Mouse (Mus musculus) hindbrain, embryonic 11.5 days (tissue): ENCODE measurements around the gene 2010111I01Rik. TPM values are rescaled to one million over a fixed set of nuclear protein-coding genes. Genes with fewer than 3 reads are reported as not detected.

Source experiments
- ATAC-seq: fragments of 200-750 bp; cut with Nextera tagmentation; 2 replicates; pipeline ENCODE4 v1.8.0; 2017; ENCODE audit warnings: mild to moderate bottlenecking, moderate TSS enrichment, moderate library complexity; ENCODE audit not compliant: low FRiP score
- DNase-seq: peaks from one replicate; pipeline ENCODE4 v3.0.0-alpha.2; 2015; ENCODE audit warnings: low spot score
- H3K27ac ChIP-seq: fragments of 300-500 bp; sonication (generic); 2 replicates; pipeline ENCODE4 v1.5.1; 2014; ENCODE audit warnings: mild to moderate bottlenecking, low read depth, low read length
- H3K27me3 ChIP-seq: fragments of 300-500 bp; sonication (generic); 2 replicates; pipeline ENCODE4 v1.6.1; 2014; ENCODE audit warnings: mild to moderate bottlenecking, low read length, moderate library complexity, mixed read lengths; ENCODE audit not compliant: control insufficient read depth, insufficient read depth
- H3K36me3 ChIP-seq: fragments of 300-500 bp; sonication (generic); 2 replicates; pipeline ENCODE4 v1.6.1; 2014; ENCODE audit warnings: mild to moderate bottlenecking, low read length, moderate library complexity, mixed read lengths; ENCODE audit not compliant: control insufficient read depth, insufficient read depth
- H3K4me1 ChIP-seq: fragments of 300-500 bp; sonication (generic); replicated peaks from 2 replicates; pipeline ENCODE4 v1.6.1; 2014; ENCODE audit warnings: low read length, mixed read lengths; ENCODE audit not compliant: control insufficient read depth, insufficient read depth
- H3K4me2 ChIP-seq: fragments of 300-500 bp; sonication (generic); replicated peaks from 2 replicates; pipeline ENCODE4 v1.6.1; 2014; ENCODE audit warnings: mild to moderate bottlenecking, low read depth, low read length
- H3K4me3 ChIP-seq: fragments of 300-500 bp; sonication (generic); 2 replicates; pipeline ENCODE4 v1.5.1; 2014; ENCODE audit warnings: low read depth, low read length
- H3K9ac ChIP-seq: fragments of 300-500 bp; sonication (generic); 2 replicates; pipeline ENCODE4 v1.6.1; 2014; ENCODE audit warnings: low read depth, low read length
- H3K9me3 ChIP-seq: fragments of 300-500 bp; sonication (generic); 2 replicates; pipeline ENCODE4 v1.6.1; 2016; ENCODE audit warnings: low read length; ENCODE audit not compliant: control insufficient read depth
- WGBS: fragments of 180-500 bp; shearing (Covaris S2); extraction: QIAGEN DNeasy Blood & Tissue Kit; methylation state at CpG from one replicate; pipeline ENCODE4 v1.1.7; 2014; 5-methylcytosine and 5-hydroxymethylcytosine counted together
- polyA plus RNA-seq: library from polyadenylated mRNA; unstranded; fragments of >200 nt; fragmentation: Nextera tagmentation; extraction: Ambion mirVana; gene quantifications from 2 replicates; pipeline ENCODE4 v1.2.1, GENCODE M21; 2014

2010111I01Rik gene
- polyA plus RNA-seq: 41.9 and 46.2 TPM in 2 replicates

DNA sequence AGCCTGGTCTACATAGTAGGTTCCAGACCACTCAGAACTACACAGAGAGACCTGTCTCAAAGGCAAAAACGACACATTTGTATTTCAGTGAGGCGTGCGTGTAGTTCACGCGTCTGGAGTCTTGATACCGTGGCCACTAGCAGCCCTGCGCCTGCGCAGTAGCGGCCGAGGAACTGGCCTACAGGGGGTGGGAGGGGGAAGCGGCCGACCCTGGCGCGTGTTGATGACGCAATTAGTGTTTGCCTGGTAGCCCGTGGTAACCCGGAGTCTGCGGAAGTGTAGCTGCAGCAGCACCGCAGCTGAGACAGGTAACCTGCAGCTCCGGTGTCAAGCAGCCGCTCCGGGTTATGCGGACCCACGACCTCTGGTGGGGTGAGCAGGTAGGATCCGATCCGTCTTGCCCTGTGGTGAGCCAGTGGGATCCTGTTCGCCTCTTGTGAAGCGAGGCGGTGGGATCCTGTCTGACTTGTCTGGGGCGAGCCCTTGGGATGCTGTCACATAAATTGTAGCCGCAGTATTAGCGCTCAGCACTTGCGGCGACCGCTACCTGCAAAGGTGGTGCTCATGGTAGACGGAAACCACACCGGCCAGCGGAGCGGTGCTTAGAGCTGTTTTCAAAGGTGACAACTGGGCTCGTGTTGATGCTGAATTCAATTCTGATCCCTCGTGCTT, at the start of gene 2010111I01Rik:
2010111I01Rik (plus strand) TSS at position 254 of the 672 bp plus-strand sequence.
- under 1% methylated on average over 41 of the region's 41 CpGs for WGBS
- Histone ChIP-seq H3K4me1 (no peaks in the 10 kb centered on the region), H3K27ac (no peak within 1 kb of the TSS), H3K4me2 (peak within 1 kb of the TSS; percentile 76), H3K36me3 (no peaks in the 10 kb centered on the region), H3K27me3 (no peaks in the 10 kb centered on the region), H3K4me3 (peak within 1 kb of the TSS; percentile 74), H3K9ac (peak within 1 kb of the TSS; percentile 69), H3K9me3 (no peaks in the 10 kb centered on the region)
- ATAC-seq (peak; percentile 97), DNase-seq (peak; percentile 99)

DNA sequence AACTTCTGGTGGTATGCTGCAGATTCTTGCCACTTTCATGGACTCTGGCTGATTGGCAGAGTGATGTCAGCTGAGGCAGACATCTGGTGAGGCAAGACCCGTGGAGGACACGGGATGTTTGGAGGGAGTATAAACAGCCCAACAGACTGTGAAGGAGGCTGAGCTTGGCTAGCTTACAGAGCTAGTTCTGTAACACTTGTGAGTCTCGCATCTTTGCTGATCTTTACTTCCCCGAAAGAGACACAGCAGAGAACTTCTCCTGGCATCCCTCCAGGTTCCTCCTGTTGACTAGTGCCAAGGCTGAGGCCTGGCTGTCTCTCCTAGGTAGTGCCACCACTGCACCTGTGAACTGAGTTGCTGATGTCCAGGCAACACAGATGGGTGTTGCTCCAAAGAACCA, 48.0 kb upstream of the 2010111I01Rik start:
- H3K4me2 ChIP-seq: no peak overlapping the region
- no peaks in the 10 kb centered on the region for H3K4me1 ChIP-seq
- H3K27me3 ChIP-seq: no peaks in the 10 kb centered on the region
- H3K9me3 ChIP-seq: no peaks in the 10 kb centered on the region
- ATAC-seq (no peak), DNase-seq (no peak)
- no peak overlapping the region for H3K27ac ChIP-seq
- no peak overlapping the region for H3K9ac ChIP-seq
- H3K36me3 ChIP-seq: no peaks in the 10 kb centered on the region
- WGBS: 79% methylated on average over 4 of the region's 4 CpGs
- no peak overlapping the region for H3K4me3 ChIP-seq

DNA sequence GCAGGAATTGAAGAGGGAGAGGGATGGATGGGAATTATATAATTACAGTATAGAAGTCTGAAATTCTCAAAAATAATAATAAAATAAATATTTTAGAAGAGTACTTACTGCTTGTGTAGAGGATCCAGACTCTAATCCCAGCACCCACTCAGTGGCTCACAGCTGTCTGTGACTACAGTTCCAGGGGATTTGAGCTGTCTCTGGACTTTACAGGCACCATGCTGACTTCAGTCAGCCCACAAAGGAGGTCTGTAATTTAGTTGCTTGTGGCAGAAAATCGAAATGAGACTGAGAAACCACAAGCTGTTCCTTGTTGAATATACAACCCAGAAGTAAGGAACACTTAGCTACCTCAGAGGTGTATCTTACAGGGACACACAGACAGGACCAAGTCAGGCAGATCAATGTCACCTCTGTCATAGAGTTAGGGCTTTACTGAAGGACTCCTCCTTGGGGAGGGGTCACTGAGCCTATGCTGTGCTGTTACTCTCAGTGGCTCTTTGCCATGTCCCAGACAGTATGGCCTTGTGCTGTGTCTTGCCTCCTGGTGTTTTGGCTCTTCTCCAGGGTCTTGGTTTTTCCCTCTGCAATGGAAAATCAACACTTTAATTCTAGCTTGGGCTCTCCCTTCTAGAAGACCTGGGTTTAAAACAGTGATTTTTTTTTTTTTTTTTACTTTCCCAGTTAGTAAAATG, 47.1 kb upstream of the 2010111I01Rik start:
- Histone ChIP-seq H3K27me3 (no peaks in the 10 kb centered on the region), H3K4me2 (no peak overlapping the region), H3K27ac (no peak overlapping the region), H3K9ac (no peak overlapping the region), H3K4me1 (no peaks in the 10 kb centered on the region), H3K9me3 (no peaks in the 10 kb centered on the region), H3K36me3 (no peaks in the 10 kb centered on the region), H3K4me3 (no peak overlapping the region)
- ATAC-seq: no peak
- DNase-seq: no peak
- WGBS: 56% methylated on average over 1 of the region's 1 CpGs

DNA sequence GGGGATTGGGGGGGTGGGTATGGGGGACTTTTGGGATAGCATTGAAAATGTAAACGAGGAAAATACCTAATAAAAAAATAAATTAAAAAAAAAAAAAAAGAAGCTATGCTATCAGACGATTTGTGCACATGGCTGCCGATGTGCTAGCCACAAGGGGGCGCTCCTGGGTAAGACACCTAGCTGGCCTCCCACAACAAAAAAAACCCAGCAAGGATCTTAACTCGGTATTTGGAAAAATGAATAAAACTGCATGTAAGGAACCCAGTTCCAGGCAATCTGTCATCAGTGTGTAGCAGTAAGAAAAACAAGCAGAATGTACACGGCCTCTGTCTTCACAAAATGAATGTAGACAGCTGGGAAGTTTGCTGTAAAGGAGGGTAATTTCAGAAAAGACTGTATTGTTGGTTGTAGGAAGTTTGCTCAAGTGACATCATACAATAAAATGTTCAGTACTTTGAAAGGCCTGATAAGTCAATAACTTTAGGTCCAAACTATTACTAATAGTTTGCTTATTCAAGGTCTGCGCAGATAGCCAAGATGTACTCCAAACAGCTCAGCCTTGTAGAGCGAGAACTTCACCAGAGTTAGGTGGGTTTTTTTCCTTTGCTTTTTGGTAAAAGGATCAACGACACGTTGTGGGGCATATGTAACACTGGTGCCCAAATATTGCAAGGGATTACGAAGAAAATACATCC, 44.9 kb upstream of the 2010111I01Rik start:
- Histone ChIP-seq H3K4me3 (no peak overlapping the region), H3K27ac (no peak overlapping the region), H3K4me1 (no peaks in the 10 kb centered on the region), H3K36me3 (no peaks in the 10 kb centered on the region), H3K9ac (no peak overlapping the region), H3K9me3 (no peaks in the 10 kb centered on the region), H3K4me2 (no peak overlapping the region), H3K27me3 (no peaks in the 10 kb centered on the region)
- ATAC-seq (no peak), DNase-seq (peak; percentile 84)
- WGBS: 44% methylated on average over 11 of the region's 11 CpGs

DNA sequence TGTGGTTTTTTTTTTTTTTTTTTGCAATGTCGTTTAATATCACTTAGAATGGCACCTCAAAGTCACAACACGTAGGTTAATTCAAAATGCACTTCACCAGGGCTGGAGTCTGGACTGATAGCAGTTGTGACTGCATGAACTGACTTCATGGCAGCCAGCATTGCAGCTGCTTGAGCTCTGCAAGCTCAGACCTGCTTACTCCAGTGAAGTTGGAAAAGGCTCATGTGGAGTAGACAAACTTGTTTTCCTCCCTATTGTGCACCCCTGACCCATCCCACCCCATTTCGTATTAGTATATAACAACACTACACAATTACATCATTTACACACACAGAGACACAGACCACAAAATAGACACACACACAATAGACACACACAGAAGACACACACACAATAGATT, 42.0 kb upstream of the 2010111I01Rik start:
- H3K36me3 ChIP-seq: no peaks in the 10 kb centered on the region
- H3K27ac ChIP-seq: no peak overlapping the region
- H3K4me3 ChIP-seq: no peak overlapping the region
- no peak for ATAC-seq
- DNase-seq: no peak
- no peak overlapping the region for H3K9ac ChIP-seq
- no peak overlapping the region for H3K4me2 ChIP-seq
- no peaks in the 10 kb centered on the region for H3K4me1 ChIP-seq
- H3K9me3 ChIP-seq: no peaks in the 10 kb centered on the region
- WGBS: 88% methylated on average over 3 of the region's 3 CpGs
- H3K27me3 ChIP-seq: no peaks in the 10 kb centered on the region

DNA sequence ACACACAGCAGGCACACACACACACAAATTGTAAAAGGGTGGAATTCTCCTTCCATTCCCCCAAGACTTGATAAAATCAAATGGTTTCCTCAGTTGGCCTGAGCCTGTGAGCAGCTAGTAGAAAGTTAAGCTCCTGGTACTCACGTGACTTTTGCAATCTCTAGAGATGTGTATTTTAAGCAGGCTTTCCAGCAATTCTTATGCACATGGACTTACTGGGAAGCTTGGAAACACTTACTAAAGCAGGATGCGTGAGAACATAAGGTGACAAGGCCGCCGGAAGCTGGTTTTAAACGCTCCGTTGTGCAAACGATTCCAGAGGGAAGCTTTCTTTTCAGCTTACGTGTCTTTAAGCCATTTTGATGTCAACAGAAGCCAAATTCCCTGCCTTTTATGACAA, 41.5 kb upstream of the 2010111I01Rik start:
- H3K4me2 ChIP-seq: no peak overlapping the region
- no peak overlapping the region for H3K4me3 ChIP-seq
- no peak overlapping the region for H3K9ac ChIP-seq
- H3K36me3 ChIP-seq: no peaks in the 10 kb centered on the region
- no peaks in the 10 kb centered on the region for H3K4me1 ChIP-seq
- H3K27ac ChIP-seq: no peak overlapping the region
- no peak for ATAC-seq
- no peak for DNase-seq
- no peaks in the 10 kb centered on the region for H3K9me3 ChIP-seq
- no peaks in the 10 kb centered on the region for H3K27me3 ChIP-seq
- WGBS: 82% methylated on average over 8 of the region's 8 CpGs

DNA sequence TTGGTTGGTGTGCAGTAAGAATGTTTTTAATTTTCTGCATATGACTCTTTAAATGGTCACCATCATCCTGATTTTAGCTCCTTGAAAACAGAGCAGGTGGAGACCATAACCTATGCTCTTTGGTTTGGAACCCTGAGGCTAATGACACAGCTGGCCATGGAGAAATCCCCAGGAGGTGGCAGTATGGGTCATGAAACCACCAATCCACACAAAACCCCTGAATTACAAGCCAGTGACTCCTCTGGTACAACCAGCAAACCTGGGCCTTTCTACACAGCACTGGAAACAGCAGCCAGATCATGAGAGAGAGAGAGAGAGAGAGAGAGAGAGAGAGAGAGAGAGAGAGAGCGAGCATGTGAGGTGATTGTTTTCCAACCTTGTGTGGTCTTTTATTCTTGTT, 38.2 kb upstream of the 2010111I01Rik start:
- Histone ChIP-seq H3K9ac (no peak overlapping the region), H3K4me3 (no peak overlapping the region), H3K27me3 (no peaks in the 10 kb centered on the region), H3K9me3 (no peaks in the 10 kb centered on the region), H3K27ac (no peak overlapping the region), H3K36me3 (no peaks in the 10 kb centered on the region), H3K4me1 (no peaks in the 10 kb centered on the region), H3K4me2 (no peak overlapping the region)
- DNase-seq: peak; percentile 49
- WGBS: 64% methylated on average over 1 of the region's 1 CpGs
- no peak for ATAC-seq

DNA sequence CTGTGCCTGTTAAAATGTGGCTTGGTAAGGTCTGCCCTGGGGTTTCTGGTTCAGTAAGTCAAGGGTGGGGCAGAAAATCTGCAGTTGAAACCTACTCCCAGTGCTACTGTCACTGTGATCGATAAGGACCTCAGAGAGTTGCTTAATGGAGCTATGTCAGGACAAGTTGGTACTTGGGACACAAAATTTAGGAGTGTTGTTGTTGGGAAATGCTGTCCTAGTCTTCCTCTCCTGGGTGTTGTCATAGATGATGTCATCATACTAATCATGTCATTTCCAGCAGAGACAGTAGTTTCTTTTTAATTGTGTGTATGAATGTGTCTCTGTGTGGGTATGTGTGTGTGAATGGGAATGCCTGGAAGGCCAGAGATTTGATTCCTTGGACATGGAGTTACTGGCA, 37.2 kb upstream of the 2010111I01Rik start:
- H3K9ac ChIP-seq: no peak overlapping the region
- WGBS: 88% methylated on average over 1 of the region's 1 CpGs
- DNase-seq (no peak), ATAC-seq (no peak)
- H3K36me3 ChIP-seq: no peaks in the 10 kb centered on the region
- H3K4me2 ChIP-seq: no peak overlapping the region
- no peaks in the 10 kb centered on the region for H3K4me1 ChIP-seq
- H3K27ac ChIP-seq: no peak overlapping the region
- no peaks in the 10 kb centered on the region for H3K9me3 ChIP-seq
- H3K27me3 ChIP-seq: no peaks in the 10 kb centered on the region
- no peak overlapping the region for H3K4me3 ChIP-seq
